Mouse (Mus musculus): Measurements from ENCODE around the gene BC004004.

The BC004004 gene

GRCm38 (mm10) chr17:29322603-29322962 lies 54.0 kb downstream of the BC004004 start:
- no peak for DNase-seq (ENCODE audit: low read depth, low spot score)

- DNase-seq (ENCODE audit: low read depth, low spot score), result no peak
Observed at GRCm38 (mm10) chr17:29323625-29324024, 55.0 kb downstream of the BC004004 start.

GRCm38 (mm10) chr17:29325831-29326230 lies 57.2 kb downstream of the BC004004 start:
- no peak for DNase-seq (ENCODE audit: low read depth, low spot score)

- peak; percentile 70 for DNase-seq (ENCODE audit: low read depth, low spot score)
Observed at GRCm38 (mm10) chr17:29326531-29327529, 58.2 kb downstream of the BC004004 start.

GRCm38 (mm10) chr17:29327691-29328090 lies 59.1 kb downstream of the BC004004 start:
- DNase-seq (ENCODE audit: low read depth, low spot score), result no peak

GRCm38 (mm10) chr17:29330221-29330620 lies 61.6 kb downstream of the BC004004 start:
- DNase-seq (ENCODE audit: low read depth, low spot score), result no peak

GRCm38 (mm10) chr17:29330671-29331410 lies 62.3 kb downstream of the BC004004 start:
- peak; percentile 96 for DNase-seq (ENCODE audit: low read depth, low spot score)

- no peak for DNase-seq (ENCODE audit: low read depth, low spot score)
Observed at GRCm38 (mm10) chr17:29332186-29332685, 63.6 kb downstream of the BC004004 start.

- DNase-seq (ENCODE audit: low read depth, low spot score), result peak; percentile 50
Observed at GRCm38 (mm10) chr17:29336266-29336990, 67.8 kb downstream of the BC004004 start.

GRCm38 (mm10) chr17:29337979-29338823 lies 69.6 kb downstream of the BC004004 start:
- DNase-seq (ENCODE audit: low read depth, low spot score), result peak; percentile 47

- peak; percentile 53 for DNase-seq (ENCODE audit: low read depth, low spot score)
Observed at GRCm38 (mm10) chr17:29339170-29339768, 70.7 kb downstream of the BC004004 start.

GRCm38 (mm10) chr17:29340406-29341261 lies 72.0 kb downstream of the BC004004 start:
- DNase-seq (ENCODE audit: low read depth, low spot score), result no peak

- DNase-seq (ENCODE audit: low read depth, low spot score), result peak; percentile 88
Observed at GRCm38 (mm10) chr17:29341591-29342003, 73.0 kb downstream of the BC004004 start.

GRCm38 (mm10) chr17:29342010-29342910 lies 73.7 kb downstream of the BC004004 start:
- DNase-seq (ENCODE audit: low read depth, low spot score), result peak; percentile 64

GRCm38 (mm10) chr17:29343241-29343640 lies 74.7 kb downstream of the BC004004 start:
- DNase-seq (ENCODE audit: low read depth, low spot score), result no peak

- no peak for DNase-seq (ENCODE audit: low read depth, low spot score)
Observed at GRCm38 (mm10) chr17:29345272-29345671, 76.7 kb downstream of the BC004004 start.

GRCm38 (mm10) chr17:29346496-29347125 lies 78.0 kb downstream of the BC004004 start:
- peak; percentile 86 for DNase-seq (ENCODE audit: low read depth, low spot score)
